Mouse (Mus musculus) frontal cortex, postnatal 14 days (tissue): ENCODE measurements at regions not wholly inside any gene's neighbourhood (a gene's known extent, or its start where the extent isn't known, plus 50 kb on each side); places are given as distances from the start of the nearest gene placed in this dataset.
"Not testable (repeated sequence)": the region's sequence is repeated elsewhere in the genome, so short reads cannot be mapped to it uniquely, and the experiment has no call there.

Source experiments
- DNase-seq, 2 experiments: peaks; one replicate each; pipeline ENCODE4 v3.0.0; 2022; ENCODE audit warnings: low spot score in 2 of 2

DNA sequence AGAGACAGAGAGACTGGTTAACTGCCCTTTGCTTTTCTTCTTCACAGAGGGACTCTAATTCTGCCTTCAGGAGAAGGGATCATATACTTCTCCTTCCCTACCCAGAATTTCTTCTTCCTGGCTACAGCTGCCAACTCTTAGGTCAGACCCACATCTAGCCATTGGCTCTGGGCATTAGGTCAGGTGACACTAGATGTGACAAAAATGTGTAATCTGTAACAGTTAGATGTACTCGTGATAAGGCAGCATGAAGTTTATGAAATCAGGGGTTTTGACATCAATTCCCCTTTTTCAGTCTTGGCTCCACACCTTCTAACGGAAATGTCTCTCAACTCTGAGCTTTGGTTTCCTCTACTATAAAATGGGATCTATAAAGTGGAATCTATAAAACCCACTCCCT, 428.4 kb downstream of the Bmper start:
- DNase-seq = no peak

DNA sequence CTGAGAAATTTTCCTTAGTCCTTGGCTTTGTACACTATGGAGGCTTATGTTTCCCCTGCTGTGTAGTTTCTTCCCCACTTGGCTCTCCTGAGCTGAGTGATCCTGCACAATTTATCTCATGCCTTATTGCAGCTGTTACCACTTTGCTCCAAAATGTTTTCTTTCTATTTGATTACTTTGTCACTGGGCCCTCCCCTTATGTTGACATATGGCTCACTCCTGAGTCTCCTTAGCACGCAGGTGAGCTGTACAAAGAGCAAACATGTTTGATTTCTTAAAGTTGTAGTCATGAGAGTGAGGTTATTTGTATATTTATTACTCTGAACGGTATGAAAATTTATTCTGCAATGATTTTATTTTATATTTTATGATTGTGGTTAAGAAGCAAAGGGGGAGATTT, 430.2 kb downstream of the Bmper start:
- DNase-seq = no peak

DNA sequence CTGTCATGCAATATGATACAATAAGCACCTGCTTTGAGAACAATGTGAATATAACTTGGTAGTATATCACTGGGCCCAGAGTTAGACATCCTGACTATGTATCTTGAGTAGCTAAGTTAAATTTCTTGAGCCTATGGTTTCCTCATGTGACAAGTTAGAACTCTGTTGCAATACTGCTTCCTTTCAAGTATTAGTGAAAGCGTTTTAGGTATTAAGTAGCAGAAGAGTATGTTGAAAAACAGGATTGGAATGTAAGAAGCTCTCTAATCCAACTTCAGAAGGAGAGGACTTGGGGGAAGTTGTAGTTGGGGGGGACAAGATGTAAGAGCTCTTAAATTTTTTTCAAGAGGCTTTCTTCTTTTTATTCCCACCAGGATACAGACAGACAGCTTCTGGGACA, 431.9 kb downstream of the Bmper start:
- no peak for DNase-seq

DNA sequence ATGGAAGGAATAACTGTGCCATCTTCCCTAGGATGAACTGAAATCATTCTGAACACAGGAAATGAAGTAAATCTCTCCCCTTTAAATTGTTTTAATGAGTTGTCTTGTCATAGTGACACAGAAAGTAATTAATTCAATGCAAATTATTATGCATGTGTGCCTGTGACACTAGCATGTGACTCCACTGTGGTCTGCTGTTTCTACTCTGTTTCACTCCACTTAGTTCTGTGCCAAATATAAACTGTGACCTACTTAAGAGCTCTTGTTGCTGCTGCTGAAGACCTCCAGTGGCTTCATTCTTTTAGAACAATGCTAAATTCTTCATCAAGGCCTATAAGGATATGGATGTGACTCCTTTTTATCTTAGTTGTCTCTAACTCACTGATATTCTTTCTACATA, 431.8 kb upstream of the Npsr1 start:
- DNase-seq = no peak

DNA sequence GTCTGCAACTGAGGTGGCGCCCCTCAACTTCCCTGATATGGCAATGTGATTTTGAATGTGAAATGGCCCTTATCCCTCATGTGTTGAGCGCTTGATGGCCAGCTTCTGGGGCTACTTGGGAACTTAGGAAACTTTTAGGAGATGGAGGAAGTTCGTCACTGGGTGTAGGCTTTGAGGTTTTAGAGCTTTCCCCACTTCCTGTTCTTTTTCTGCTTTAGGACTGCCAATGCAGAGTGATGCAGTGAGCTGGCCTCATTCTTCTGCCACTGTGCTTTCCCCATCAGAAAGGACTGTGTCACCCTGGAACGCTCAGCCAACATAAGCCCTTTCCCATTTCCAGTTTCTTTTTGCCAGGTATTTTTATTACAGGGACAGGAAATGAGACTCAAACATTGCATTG, 428.6 kb upstream of the Npsr1 start:
- no peak for DNase-seq

DNA sequence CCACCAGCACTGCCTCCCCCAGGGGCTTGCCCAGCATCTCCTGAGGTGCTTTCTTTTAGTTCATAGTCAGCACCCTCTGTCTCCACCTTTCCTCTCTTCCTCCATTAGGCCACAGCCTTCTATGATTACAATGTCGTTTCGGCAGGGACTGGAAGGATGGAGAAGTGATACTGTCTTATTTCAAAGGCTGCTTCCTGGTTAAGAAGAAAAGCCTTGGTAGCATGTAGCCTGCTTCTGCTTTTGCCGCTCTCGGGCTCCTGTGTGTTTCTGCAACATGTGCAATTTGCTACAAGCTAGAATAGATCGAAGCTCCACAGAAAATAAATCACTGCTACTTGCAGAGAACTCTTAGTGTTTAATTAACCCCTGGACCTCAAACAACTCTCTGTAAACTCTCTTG, 427.2 kb upstream of the Npsr1 start:
- DNase-seq = no peak

DNA sequence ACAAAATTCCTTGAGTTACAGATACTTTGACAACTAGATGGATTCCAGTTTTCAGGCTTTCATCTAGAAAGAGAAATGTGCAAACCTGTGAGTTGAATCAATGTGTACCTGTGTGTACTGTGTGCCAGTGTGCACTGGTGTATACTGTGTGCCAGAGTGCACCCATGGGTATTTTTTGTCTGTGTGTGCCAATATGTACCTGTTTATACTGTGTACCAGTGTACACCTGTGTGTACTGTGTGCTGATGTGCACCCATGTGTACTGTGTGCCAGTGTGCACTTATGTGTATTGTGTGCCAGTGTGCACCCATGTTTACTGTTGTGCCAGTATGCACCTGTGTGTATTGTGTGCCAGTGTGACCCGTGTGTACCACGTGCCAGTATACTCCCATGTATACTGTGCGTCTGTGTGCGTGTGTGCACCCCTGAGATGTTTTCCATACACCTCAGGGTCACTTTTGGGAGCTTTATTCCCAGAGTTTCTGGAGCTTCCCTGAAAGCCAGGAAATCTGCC, 424.4 kb upstream of the Npsr1 start:
- no peak for DNase-seq

DNA sequence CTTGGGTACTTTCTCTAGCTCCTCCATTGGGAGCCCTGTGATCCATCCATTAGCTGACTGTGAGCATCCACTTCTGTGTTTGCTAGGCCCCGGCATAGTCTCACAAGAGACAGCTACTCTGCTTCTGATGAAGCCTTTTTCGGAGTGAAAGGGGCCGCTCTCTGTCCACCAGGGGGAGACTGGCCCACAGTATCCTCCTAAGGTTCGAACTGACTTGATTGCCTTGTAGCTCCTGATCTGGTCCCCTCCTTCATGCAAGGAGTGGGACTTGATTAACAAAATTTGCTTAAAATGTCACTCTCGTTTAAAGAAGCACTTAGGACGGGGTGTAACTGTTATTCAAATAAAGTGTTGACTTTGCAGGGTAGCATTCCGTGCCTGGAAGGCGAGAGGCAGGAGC, 423.0 kb upstream of the Npsr1 start:
- DNase-seq = no peak

DNA sequence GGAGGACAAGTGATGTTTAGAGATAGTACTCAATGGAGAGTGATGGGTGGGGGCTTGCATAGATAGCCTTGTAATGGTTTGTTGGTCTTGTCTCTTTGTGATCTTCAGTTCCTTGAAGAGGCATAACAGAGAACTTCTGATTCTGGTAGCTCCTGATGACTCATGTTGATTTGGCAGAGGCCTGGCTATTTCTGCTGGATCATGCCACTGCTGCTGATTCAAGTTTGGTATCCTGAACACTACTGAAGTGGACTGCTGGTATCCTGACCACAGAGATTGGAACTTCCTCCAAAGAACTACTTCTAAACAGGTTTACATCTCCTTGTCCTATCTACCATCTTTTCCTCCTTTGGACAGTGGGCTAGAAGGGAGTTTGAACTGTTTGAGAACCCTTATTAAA, 408.3 kb upstream of the Npsr1 start:
- DNase-seq = no peak

DNA sequence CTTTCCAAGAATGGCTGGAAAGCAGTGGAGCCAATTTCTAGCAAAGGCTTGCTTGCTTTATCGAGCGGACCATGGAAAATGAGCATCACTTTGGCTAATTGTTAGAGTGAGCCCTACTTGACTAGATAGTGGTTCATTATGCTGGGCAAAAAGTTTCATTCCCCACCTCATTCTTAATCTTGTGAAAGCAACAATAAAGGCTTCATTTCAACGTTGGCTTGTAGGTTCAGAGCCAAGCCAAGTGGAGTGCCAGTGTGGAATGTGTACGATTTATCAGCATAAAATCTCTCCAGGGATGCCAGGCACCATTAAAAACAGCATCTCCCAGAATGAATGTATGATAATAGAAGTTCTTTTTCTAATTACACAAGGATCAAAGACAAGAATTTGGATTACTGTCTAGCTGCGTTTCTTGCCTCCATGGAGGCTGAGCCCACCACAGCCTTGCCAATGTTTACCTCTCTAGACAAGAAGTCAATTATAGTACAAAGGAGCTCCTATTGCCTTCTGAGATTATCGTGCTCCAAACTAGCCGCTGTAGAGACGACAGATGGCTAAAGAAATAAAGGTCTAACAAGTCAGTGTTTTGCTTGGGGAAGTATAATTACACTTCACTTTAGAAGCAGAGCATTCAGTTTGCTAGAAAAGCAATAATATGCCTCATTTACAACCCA, 404.9 kb upstream of the Npsr1 start:
- no peak for DNase-seq

DNA sequence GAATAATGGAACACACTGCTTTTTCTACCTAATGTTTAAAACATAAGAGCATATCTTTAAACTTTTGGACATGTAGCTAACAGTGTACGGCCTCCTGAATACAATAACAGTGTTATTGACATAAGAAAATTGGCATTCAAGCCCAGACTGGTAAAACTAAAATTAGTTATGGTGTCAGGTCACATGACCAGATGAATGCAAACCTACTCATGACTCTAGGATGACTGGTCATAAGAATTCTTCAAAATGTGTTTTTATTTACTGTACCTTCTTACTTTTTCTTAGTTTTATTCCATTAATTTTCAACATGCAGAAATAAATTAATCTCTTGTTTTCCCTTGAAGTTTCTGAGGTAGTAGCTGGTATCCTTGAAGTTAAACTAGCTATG, 404.4 kb upstream of the Npsr1 start:
- no peak for DNase-seq

DNA sequence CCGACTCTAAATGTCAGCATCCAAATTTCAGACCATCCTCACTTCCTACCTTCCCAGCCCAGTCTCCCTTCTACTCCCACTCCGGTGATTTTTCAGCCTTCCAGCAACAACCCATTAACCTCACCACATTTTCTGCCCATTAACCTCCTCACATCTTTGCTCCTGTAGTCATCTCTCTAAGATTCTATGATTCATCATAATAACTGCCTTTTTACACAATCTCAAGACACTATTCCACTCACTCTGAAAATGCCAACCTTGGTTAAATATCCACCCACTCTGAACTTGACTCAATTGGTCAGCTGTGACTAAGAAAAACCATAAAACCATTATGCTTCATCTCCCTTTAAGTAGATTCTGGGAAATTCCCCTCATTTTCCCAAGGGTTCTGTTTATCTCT, 403.3 kb upstream of the Npsr1 start:
- DNase-seq = no peak

DNA sequence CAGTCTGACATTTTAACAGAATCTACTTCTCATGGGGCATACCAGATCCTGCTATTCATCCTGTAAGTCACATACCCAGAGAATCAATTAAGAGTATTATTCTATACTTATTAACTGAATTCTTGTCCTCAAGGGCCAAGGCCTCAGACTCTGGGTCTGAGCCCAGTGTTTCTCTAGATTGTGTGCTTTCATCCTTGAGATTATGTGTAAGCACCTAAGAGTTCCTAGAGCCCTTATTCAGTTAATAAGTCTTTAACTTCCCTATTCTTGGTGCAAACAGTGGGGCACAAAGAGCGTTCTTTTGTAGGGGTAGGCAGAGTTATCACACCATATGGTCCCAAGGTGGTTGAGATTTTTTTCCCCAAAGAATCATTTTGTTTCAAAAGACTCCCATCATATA, 397.2 kb upstream of the Npsr1 start:
- DNase-seq = no peak

DNA sequence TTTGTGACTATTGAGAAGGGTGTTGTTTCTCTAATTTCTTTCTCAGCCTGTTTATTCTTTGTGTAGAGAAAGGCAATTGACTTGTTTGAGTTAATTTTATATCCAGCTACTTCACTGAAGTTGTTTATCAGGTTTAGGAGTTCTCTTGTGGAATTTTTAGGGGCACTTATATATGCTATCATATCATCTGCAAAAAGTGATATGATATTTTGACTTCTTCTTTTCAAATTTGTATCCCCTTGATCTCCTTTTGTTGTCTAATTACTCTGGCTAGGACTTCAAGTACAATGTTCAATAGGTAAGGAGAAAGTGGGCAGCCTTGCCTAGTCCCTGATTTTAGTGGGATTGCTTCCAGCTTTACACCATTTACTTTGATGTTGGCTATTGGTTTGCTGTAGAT, 380.2 kb upstream of the Npsr1 start:
- not testable (repeated sequence) for DNase-seq

DNA sequence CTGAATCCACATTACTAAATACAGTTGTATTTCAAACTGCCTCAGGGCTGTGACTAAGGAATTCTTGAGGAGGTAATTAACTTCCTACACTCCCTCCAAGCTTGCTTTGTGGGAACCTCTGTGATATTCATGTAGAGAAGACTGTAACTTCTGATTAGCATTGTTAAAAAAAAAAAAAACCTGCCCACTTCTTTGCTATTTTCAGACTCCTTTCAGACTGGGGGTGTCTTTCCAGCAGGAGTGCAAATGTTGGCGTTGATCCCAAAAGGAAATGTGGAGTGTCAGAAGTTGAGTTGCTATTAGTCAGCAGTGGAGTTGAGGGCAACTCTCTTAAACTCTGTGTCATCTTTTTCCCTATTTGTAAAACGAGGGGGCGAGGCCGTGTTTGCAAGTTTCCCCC, 369.0 kb upstream of the Npsr1 start:
- peak; percentile 5 to 19 for DNase-seq

DNA sequence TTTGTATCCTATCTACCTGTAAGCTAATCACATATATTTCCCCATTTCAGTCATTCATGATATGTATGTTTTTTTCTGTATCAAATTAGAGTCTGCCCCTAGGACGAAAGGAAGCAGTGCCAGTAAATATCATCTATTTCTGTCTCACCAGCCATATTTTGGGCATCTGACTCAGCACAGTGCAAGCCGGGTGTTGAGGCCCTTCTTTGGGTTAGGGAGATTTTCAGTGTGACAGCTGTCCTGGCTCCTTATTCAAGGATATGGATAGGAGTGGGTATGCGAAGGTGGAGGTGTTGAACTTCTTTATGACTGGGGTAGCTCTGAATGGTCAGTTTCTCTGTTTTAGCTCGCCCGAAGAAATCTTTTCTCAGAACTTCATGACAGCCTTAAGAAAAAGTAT, 345.3 kb upstream of the Npsr1 start:
- DNase-seq = no peak

DNA sequence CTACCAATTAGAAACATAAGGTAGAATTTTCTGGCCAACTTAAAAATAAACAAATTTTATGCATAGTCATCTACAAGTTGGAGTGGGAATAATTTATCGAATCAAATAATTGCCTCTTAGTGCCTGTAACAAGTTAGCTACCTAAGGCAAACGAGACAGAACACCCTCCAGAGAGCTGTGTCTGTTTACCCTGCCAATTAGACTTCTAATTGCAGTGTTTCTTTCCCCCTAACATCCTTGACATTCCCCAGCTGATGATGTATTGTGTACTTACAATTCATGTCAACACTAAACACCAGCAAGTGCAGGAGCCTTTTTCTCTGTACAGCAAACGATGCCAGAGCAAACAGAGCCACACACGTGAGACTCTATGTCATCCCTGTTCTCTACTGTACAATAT, 311.1 kb upstream of the Npsr1 start:
- no peak for DNase-seq
